Mouse (Mus musculus): ENCODE data around the gene Gdap2.

Gdap2 gene

DNA sequence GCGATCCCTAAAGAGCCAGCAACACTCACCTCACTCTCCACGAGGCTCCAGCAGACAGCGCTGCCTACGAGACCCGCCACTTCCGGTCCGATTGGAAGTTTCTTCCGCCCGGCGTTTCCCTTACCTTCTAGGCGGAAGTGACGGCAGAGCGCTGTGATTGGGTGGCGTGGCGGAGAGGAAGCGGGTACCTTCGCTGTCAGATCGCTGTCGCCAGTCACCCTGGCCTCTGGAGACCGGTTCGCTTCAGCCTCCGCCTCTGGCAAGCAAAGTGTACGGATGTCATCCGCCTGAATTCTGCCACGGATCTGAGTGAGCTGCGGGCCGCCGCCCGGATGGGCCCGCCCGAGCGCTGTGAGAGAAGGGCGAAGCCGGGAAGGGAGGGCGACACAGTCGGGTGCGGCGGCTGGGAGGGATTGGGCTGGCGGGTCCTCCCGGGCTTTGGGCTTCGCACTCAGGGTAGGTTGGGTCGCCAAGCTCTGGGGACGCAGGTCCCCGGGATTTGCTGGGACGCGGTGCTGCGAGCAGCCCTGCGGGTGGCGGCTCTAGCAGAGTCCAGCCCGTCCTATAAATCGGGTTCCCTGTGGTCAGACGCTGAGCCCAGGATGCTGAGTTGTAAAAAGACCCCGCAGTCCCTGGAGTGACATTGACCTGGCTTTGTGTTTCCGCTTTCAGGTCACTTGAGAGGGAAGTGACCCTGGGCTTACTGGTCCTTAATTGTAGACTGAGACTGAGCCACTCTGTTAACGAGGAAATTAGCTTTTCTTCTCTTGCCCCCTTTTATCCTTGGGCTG lies at the start of gene Gdap2, which contains the start of gene Wdr3:
TSS of gene Gdap2 (plus strand) at position 67 of the 791 bp plus-strand sequence.
TSS of gene Wdr3 (minus strand) at position 93 of the 791 bp plus-strand sequence.
- peak; percentile 94 to 95 for DNase-seq (ENCODE audit: low spot score in 2 of 2)

DNA sequence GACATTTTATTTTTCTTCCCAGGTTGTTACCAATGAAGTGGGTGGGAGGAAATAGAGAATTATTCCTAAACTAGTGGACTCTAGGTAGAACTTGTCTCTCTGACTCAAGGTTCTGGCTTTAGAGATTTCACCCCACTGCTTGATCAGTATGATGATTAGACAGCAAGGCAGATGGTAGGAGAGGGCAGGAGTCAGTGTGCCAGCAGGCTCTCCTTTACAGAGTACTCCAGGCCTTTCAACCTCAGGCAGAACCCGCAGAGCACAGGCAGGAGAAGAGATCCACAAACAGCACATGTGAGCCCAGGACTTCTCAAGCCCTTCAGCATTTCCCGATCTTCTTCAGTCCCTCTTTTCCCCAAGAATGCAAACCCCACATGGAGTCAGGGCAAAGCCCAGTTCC lies 43.5 kb upstream of the Gdap2 start:
- DNase-seq (ENCODE audit: low spot score in 2 of 2) = no peak

DNA sequence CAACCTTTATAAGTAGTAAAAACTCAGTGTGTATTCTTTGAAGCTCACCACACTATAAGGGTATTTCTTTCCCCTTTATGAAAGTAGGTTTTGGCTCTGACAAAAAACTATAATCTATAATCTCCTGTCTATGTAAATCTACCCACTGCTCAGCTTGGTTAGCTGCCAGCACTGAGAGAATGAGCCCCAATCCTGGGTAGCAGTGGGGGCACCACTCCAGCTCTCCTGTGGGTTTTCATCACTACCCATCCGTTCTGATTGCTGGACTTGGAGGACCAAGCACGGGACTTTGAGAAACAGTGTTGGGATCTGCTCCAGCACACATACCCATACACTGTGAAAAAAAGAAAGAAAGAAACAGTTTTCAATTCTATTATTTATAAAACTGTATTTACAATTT lies 40.2 kb upstream of the Gdap2 start:
- no peak for DNase-seq (ENCODE audit: low spot score in 2 of 2)

- DNase-seq (ENCODE audit: low spot score in 2 of 2) = no peak
These were observed 39.7 kb upstream of the Gdap2 start for GRCm38 (mm10) chr3:100122445-100122844.

- peak; percentile 10 to 14 for DNase-seq (ENCODE audit: low spot score in 2 of 2)
These were observed 1.3 kb upstream of the Gdap2 start for GRCm38 (mm10) chr3:100160682-100161445.

- DNase-seq (ENCODE audit: low spot score in 2 of 2) = no peak
These were observed 391 bp upstream of the Gdap2 start for GRCm38 (mm10) chr3:100161665-100162314.

- no peak for DNase-seq (ENCODE audit: low spot score in 2 of 2)
These were observed 1.4 kb downstream of the Gdap2 start for GRCm38 (mm10) chr3:100163556-100163955.

DNA sequence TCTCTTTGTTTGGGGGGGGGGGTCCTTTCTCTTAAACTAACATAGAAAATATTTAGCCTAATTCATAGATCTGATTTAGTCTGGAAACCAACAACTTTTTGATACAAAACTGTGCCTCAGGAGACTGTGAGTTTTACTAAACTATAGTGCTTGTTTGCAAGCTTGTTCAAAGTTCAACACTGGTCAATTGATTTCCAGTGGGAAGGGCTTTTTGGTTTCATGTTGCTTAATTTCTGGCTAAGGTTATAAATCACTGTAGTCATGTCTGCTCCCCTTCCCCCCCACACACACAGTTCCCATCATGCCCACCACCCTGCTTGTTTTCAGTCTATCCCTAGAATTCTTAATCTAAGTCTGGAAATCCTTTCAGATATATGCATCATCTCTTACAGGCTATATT lies 2.8 kb downstream of the Gdap2 start:
- DNase-seq (ENCODE audit: low spot score in 2 of 2) = no peak

DNA sequence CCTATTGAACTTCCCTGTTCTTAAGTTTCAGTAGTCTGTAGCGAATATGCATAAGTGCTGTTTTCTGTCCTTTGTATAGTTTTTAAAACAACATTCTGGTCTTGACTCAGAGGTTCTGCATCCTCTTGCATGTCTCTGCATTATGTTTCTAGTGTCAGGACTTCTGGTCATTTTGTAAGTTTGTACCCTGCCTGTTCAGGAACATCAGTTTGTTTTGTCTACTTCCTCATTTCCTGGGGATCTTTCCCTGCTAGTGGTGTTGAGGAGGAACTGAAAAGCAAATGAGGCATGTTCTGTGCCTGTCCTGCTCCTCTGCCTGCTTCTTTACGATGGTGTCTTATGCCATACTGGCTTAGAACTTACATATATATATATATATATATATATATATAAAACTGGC lies 13.8 kb downstream of the Gdap2 start:
- DNase-seq (ENCODE audit: low spot score in 2 of 2) = peak; percentile 27 to 29

DNA sequence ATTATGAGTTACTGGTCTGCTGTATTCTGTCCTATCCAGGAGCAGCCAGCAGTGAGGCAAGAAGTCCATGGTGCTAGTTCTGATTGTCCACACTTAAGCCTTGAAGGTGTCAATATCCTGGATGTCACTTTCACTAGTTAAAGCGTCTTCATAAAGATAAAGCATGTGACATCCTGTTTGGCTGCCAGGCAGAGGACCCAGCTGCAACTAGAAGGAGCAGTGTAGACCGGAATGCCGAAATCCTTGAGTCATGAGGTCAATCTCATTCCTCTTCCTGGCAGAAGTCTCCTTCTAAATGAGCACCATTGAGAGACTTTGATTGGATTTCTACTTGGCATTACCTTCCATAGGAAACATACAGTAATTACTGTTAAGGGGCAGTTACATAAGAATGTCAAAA lies 18.3 kb downstream of the Gdap2 start:
- DNase-seq (ENCODE audit: low spot score in 2 of 2) = no peak

DNA sequence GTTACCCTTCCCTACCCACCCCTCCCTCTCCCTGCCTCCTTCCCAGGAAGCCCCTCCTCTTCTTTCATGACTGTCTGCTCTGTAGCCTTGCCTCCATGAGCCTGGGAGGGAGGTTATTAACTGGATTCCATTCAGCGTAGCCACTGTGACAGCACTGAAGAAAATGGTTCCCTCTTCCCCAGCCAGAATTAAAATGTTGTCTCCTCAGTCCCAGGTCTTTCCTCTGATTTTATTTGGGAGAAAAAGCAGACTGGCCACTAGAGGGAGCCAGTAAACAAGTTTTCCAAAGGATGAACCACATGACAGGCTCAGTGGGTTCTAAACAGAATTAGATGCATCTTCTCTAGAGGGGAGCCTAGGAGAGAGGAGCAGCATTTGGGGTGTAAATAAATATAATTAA lies 27.3 kb downstream of the Gdap2 start:
- peak; percentile 16 to 46 for DNase-seq (ENCODE audit: low spot score in 2 of 2)

- no peak for DNase-seq (ENCODE audit: low spot score in 2 of 2)
These were observed 27.7 kb downstream of the Gdap2 start for GRCm38 (mm10) chr3:100189861-100190260.

DNA sequence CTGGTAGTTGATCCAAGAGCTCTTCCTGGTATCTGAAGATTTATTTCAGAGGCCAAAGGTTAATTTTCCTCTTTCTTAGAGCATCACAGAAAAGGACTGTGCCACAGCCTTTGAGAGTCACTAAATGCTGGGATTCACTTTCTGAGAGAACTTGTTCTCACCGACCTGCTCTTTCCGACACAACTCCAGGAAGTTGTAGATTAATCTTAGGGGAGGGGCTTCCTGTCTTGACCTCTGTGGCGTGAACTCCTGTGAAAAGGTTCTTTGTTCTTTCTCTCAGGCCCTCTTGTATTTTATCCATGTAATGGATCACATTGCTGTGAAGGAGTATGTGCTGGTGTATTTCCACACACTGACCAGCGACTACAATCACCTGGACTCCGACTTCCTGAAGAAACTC lies 32.0 kb downstream of the Gdap2 start:
- DNase-seq (ENCODE audit: low spot score in 2 of 2) = no peak

DNA sequence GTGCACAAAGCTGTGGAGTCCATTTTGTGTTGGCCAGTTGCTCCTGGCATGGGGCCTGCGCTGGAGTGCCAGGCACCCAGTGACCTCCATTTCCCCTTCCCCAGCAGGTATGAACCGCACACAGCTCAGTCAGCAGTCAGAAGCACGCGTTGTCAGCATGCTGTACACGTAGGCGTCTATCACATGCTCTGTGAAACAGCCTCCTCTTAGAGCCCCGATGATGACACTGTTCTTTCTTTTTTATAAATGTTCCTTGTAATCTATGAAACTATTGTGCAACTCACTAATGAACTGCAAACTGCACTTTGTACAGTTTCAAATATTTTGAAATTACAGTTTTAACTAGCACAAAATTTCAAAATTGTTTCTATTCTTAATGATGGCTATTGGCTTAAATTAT lies 39.4 kb downstream of the Gdap2 start:
- no peak for DNase-seq (ENCODE audit: low spot score in 2 of 2)

GRCm38 (mm10) chr3:100206973-100207372 lies 44.8 kb downstream of the Gdap2 start:
- no peak for DNase-seq (ENCODE audit: low spot score in 2 of 2)

DNA sequence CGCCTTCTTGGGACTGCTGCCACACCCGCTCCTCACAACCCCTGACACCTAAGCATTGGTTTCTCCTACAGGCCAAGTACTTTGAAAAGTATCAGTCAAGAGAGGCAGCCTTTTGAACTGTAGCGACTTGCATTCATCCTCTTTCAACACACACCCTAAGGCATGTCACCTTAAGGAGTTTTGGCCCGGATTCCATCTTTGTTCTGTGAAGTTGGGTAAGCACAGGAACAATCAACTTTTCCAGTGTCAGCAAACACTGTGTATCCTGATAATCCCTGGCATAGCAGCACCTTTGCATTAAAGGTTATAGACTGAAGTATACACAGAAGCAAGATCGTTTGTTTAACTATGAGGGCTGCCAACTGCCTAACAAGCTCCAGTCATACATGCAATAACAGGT lies 53.3 kb downstream of the Gdap2 start:
- DNase-seq (ENCODE audit: low spot score in 2 of 2) = no peak

- DNase-seq (ENCODE audit: low spot score in 2 of 2) = no peak
These were observed 63.3 kb downstream of the Gdap2 start for GRCm38 (mm10) chr3:100225326-100225959.

GRCm38 (mm10) chr3:100227509-100227908 lies 65.3 kb downstream of the Gdap2 start:
- DNase-seq (ENCODE audit: low spot score in 2 of 2) = no peak

DNA sequence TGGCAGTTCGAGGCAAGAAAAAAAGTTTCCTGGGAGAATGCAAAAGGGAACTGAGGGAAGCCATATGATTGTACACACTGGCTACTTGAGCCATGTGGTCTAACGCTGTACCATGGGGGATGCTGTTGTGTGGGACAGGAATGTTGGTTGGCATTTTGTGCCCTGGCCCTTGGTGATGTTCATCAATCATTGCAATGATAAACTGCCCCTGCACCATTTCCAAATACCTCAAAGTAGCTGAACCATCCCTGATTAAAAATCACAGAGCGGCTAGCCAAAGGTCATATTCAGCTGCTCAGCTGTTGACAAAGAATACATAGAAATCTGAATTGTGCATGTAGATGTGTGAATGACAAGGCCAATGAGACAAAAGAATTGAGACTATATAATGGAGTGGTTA lies 66.8 kb downstream of the Gdap2 start:
- no peak for DNase-seq (ENCODE audit: low spot score in 2 of 2)

DNA sequence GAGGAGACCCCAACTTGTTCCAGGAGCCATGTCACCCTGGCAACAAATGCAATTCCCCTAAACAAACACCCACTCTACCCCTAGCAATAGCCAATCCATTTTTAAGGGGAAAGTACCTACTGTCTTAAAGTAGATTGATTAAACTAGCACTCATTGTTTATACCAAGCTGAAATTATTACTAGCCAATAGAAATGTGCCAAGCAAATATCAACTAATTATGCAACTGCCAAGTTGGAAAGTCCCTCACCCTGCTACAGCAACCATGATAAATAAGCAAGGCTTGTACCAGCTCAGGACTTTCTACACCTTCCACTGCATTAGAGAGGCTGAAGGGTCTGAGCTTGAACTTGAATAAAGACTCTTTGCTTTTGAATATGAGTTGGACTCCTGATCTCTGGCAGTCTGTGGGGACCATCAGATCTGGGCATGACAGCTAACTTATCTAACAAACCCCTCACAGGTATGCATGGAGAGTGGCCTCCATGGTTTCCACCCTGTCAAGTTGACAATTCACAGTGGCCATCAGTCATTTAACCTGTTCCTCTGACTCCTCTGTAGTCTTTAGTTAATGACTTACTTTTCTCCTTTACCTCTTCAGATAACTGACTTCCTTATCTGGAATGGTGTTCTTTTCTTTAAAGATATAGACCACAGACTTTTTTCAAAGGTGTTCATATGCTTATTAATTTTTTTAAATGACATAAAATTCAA lies 74.7 kb downstream of the Gdap2 start:
- DNase-seq (ENCODE audit: low spot score in 2 of 2) = no peak

DNA sequence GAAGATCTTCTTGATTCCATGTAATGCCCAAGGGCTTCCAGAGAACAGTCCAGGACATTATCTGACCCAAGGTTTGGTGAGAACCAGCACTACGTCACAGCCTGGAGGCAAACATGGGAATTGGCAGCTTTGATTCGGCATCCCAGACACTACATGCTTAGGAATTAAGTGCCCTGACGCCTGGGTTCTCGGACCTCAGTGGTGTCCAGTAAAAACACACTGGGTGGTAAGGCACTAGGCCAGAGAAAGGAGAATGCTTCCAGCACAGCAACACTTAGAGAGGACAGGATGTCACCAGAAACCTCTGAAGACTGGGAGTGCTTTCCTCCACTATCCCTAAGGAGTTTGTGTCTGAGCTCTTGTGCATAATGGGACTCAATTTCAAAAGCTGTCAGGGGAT lies 80.0 kb downstream of the Gdap2 start:
- DNase-seq (ENCODE audit: low spot score in 2 of 2) = no peak
